Mouse (Mus musculus): ENCODE results near the gene Zfp800. TPM values are rescaled to one million over a fixed set of nuclear protein-coding genes. Genes with fewer than 3 reads are reported as not detected.

Zfp800 gene
- total and polyA plus RNA-seq, 2 experiments from 2014 or later = 16.5 to 22.1 TPM

- H3K4me1 ChIP-seq (ENCODE audit: insufficient read depth) = peaks cover 24% of the 10 kb centered on the region
- no peak for TF ChIP-seq CTCF (IDR thresholded peaks at IDR 0.05; ENCODE audit: low read depth)
- no peak for DNase-seq
- no peaks in the 10 kb centered on the region for H3K27me3 ChIP-seq (ENCODE audit: insufficient read depth, low read length)
- ATAC-seq = no peak
- peaks cover 31% of the 10 kb centered on the region for H3K36me3 ChIP-seq (ENCODE audit: insufficient read depth)
- H3K4me2 ChIP-seq (ENCODE audit: low read depth) = peak overlapping the region; percentile 93
- 0 out of 2 replicates have a peak overlapping the region, but pooled peaks have one; percentile 67 for H3K9ac ChIP-seq
- H3K4me3 ChIP-seq (ENCODE audit: low read depth, low read length) = peak overlapping the region; percentile 69
- WGBS = 84% methylated on average over 17 of the region's 17 CpGs
- no peaks in the 10 kb centered on the region for H3K9me3 ChIP-seq (ENCODE audit: low read length)
- no peak overlapping the region for H3K27ac ChIP-seq (ENCODE audit: low read depth, low read length)
Observed at GRCm38 (mm10) chr6:28420361-28420760, 22.6 kb upstream of the Zfp800 start.

- no peak overlapping the region for H3K27ac ChIP-seq (ENCODE audit: low read depth, low read length)
- TF ChIP-seq CTCF (IDR thresholded peaks at IDR 0.05; ENCODE audit: low read depth) = no peak
- H3K27me3 ChIP-seq (ENCODE audit: insufficient read depth, low read length) = no peaks in the 10 kb centered on the region
- no peak for DNase-seq
- H3K4me2 ChIP-seq (ENCODE audit: low read depth) = peak overlapping the region; percentile 93
- no peak for ATAC-seq
- no peaks in the 10 kb centered on the region for H3K9me3 ChIP-seq (ENCODE audit: low read length)
- peaks cover 22% of the 10 kb centered on the region for H3K4me1 ChIP-seq (ENCODE audit: insufficient read depth)
- peaks cover 32% of the 10 kb centered on the region for H3K36me3 ChIP-seq (ENCODE audit: insufficient read depth)
- 78% methylated on average over 2 of the region's 2 CpGs for WGBS
- no peak overlapping the region for H3K9ac ChIP-seq
- no peak overlapping the region for H3K4me3 ChIP-seq (ENCODE audit: low read depth, low read length)
Observed at GRCm38 (mm10) chr6:28419673-28420072, 21.9 kb upstream of the Zfp800 start.

GRCm38 (mm10) chr6:28418449-28418848 is 20.6 kb upstream of the Zfp800 start:
- Histone ChIP-seq H3K9me3 (ENCODE audit: low read length) (no peaks in the 10 kb centered on the region), H3K4me3 (ENCODE audit: low read depth, low read length) (no peak overlapping the region), H3K4me1 (ENCODE audit: insufficient read depth) (peaks cover 22% of the 10 kb centered on the region), H3K27me3 (ENCODE audit: insufficient read depth, low read length) (no peaks in the 10 kb centered on the region), H3K9ac (no peak overlapping the region), H3K4me2 (ENCODE audit: low read depth) (no peak overlapping the region), H3K36me3 (ENCODE audit: insufficient read depth) (peaks cover 32% of the 10 kb centered on the region), H3K27ac (ENCODE audit: low read depth, low read length) (no peak overlapping the region)
- DNase-seq (peak; percentile 17), ATAC-seq (no peak)
- TF ChIP-seq CTCF (IDR thresholded peaks at IDR 0.05; ENCODE audit: low read depth) = 0 out of 2 replicates have a peak, but pooled peaks have one; percentile 5
- 75% methylated on average over 14 of the region's 14 CpGs for WGBS

- no peaks in the 10 kb centered on the region for H3K9me3 ChIP-seq (ENCODE audit: low read length)
- no peak for DNase-seq
- H3K27ac ChIP-seq (ENCODE audit: low read depth, low read length) = no peak overlapping the region
- TF ChIP-seq CTCF (IDR thresholded peaks at IDR 0.05; ENCODE audit: low read depth) = no peak
- H3K4me3 ChIP-seq (ENCODE audit: low read depth, low read length) = no peak overlapping the region
- peaks cover 32% of the 10 kb centered on the region for H3K36me3 ChIP-seq (ENCODE audit: insufficient read depth)
- no peak for ATAC-seq
- 79% methylated on average over 4 of the region's 4 CpGs for WGBS
- no peak overlapping the region for H3K4me2 ChIP-seq (ENCODE audit: low read depth)
- no peak overlapping the region for H3K9ac ChIP-seq
- no peaks in the 10 kb centered on the region for H3K27me3 ChIP-seq (ENCODE audit: insufficient read depth, low read length)
- H3K4me1 ChIP-seq (ENCODE audit: insufficient read depth) = peaks cover 19% of the 10 kb centered on the region
Observed at GRCm38 (mm10) chr6:28416981-28417380, 19.2 kb upstream of the Zfp800 start.

GRCm38 (mm10) chr6:28411236-28411635 is 13.4 kb upstream of the Zfp800 start:
- 72% methylated on average over 2 of the region's 2 CpGs for WGBS
- no peak overlapping the region for H3K27ac ChIP-seq (ENCODE audit: low read depth, low read length)
- peaks cover 10% of the 10 kb centered on the region for H3K36me3 ChIP-seq (ENCODE audit: insufficient read depth)
- H3K4me2 ChIP-seq (ENCODE audit: low read depth) = no peak overlapping the region
- H3K9ac ChIP-seq = no peak overlapping the region
- H3K4me3 ChIP-seq (ENCODE audit: low read depth, low read length) = no peak overlapping the region
- H3K9me3 ChIP-seq (ENCODE audit: low read length) = no peaks in the 10 kb centered on the region
- TF ChIP-seq CTCF (IDR thresholded peaks at IDR 0.05; ENCODE audit: low read depth) = no peak
- no peaks in the 10 kb centered on the region for H3K4me1 ChIP-seq (ENCODE audit: insufficient read depth)
- ATAC-seq (no peak), DNase-seq (no peak)
- H3K27me3 ChIP-seq (ENCODE audit: insufficient read depth, low read length) = no peaks in the 10 kb centered on the region

GRCm38 (mm10) chr6:28410053-28410452 is 12.2 kb upstream of the Zfp800 start:
- TF ChIP-seq CTCF (IDR thresholded peaks at IDR 0.05; ENCODE audit: low read depth) = no peak
- Histone ChIP-seq H3K27ac (ENCODE audit: low read depth, low read length) (no peak overlapping the region), H3K27me3 (ENCODE audit: insufficient read depth, low read length) (no peaks in the 10 kb centered on the region), H3K4me1 (ENCODE audit: insufficient read depth) (no peaks in the 10 kb centered on the region), H3K36me3 (ENCODE audit: insufficient read depth) (no peaks in the 10 kb centered on the region), H3K4me2 (ENCODE audit: low read depth) (no peak overlapping the region), H3K9ac (no peak overlapping the region), H3K4me3 (ENCODE audit: low read depth, low read length) (no peak overlapping the region), H3K9me3 (ENCODE audit: low read length) (no peaks in the 10 kb centered on the region)
- no peak for ATAC-seq
- 92% methylated on average over 9 of the region's 9 CpGs for WGBS
- no peak for DNase-seq

GRCm38 (mm10) chr6:28399791-28400190 is 2.0 kb upstream of the Zfp800 start:
- WGBS = 95% methylated on average over 4 of the region's 4 CpGs
- Histone ChIP-seq H3K4me3 (ENCODE audit: low read depth, low read length) (no peak overlapping the region), H3K4me1 (ENCODE audit: insufficient read depth) (peaks cover 10% of the 10 kb centered on the region; the same call in 1 of the 2 replicates), H3K27me3 (ENCODE audit: insufficient read depth, low read length) (no peaks in the 10 kb centered on the region), H3K27ac (ENCODE audit: low read depth, low read length) (no peak overlapping the region), H3K36me3 (ENCODE audit: insufficient read depth) (no peaks in the 10 kb centered on the region), H3K9me3 (ENCODE audit: low read length) (no peaks in the 10 kb centered on the region), H3K4me2 (ENCODE audit: low read depth) (no peak overlapping the region), H3K9ac (no peak overlapping the region)
- no peak for ATAC-seq
- TF ChIP-seq CTCF (IDR thresholded peaks at IDR 0.05; ENCODE audit: low read depth) = peak; percentile 39
- DNase-seq = no peak
